Mouse (Mus musculus) forebrain, embryonic 10.5 days (tissue): ENCODE data around the gene Kcnj10. TPM values are rescaled to one million over a fixed set of nuclear protein-coding genes. Genes with fewer than 3 reads are reported as not detected.

Experiments used
- DNase-seq: peaks from one replicate; pipeline ENCODE4 v3.0.0-alpha.2; 2017; ENCODE audit warnings: low spot score; ENCODE audit errors: extremely low spot score
- H3K27ac ChIP-seq: fragments of 300-500 bp; sonication (generic); 2 replicates; pipeline ENCODE4 v1.5.1; 2016; ENCODE audit warnings: mild to moderate bottlenecking
- H3K27me3 ChIP-seq: fragments of 300-500 bp; sonication (generic); 2 replicates; pipeline ENCODE4 v1.6.1; 2016; ENCODE audit warnings: mild to moderate bottlenecking; ENCODE audit not compliant: poor library complexity, severe bottlenecking
- H3K36me3 ChIP-seq: fragments of 300-500 bp; sonication (generic); replicated peaks from 2 replicates; pipeline ENCODE4 v1.6.1; 2016; ENCODE audit warnings: mild to moderate bottlenecking, moderate library complexity
- H3K4me1 ChIP-seq: fragments of 300-500 bp; sonication (generic); 2 replicates; pipeline ENCODE4 v1.6.1; 2016
- H3K4me3 ChIP-seq: fragments of 300-500 bp; sonication (generic); 2 replicates; pipeline ENCODE4 v1.5.1; 2016; ENCODE audit warnings: mild to moderate bottlenecking, moderate library complexity
- H3K9me3 ChIP-seq: fragments of 300-500 bp; sonication (generic); 2 replicates; pipeline ENCODE4 v1.6.1; 2016; ENCODE audit warnings: mild to moderate bottlenecking, moderate library complexity
- WGBS: fragments of 180-500 bp; shearing (Covaris S2); methylation state at CpG from one replicate; pipeline ENCODE4 v1.1.7; 2016; 5-methylcytosine and 5-hydroxymethylcytosine counted together
- polyA plus RNA-seq: library from polyadenylated mRNA; unstranded; fragments of >200 nt; fragmentation: Nextera tagmentation; extraction: Ambion mirVana; gene quantifications from 2 replicates; pipeline ENCODE4 v1.2.1, GENCODE M21; 2016

The Kcnj10 gene
- polyA plus RNA-seq, 1 experiment from 2014 or later: 0.47 TPM

DNA sequence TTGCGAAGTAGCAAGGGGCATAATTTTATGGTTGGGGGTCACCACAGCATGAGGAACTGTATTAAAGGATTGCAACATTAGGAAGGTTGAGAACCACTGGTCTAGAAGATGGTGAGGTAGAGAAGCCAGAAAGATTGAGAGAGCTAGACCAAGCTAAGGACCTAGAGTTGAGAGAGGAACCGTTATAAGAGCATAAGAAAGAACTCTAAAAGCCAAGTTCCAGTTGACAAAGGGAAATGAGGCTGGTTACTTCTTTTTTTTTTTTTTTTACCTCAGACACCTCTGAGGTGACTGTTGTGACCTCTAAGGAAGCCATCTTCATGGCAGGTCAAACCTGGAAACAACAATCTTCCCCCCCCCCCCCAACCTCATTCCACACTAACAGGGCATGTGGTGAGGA lies 35.9 kb upstream of the Kcnj10 start:
- H3K4me1 ChIP-seq: peaks cover 69% of the 10 kb centered on the region

DNA sequence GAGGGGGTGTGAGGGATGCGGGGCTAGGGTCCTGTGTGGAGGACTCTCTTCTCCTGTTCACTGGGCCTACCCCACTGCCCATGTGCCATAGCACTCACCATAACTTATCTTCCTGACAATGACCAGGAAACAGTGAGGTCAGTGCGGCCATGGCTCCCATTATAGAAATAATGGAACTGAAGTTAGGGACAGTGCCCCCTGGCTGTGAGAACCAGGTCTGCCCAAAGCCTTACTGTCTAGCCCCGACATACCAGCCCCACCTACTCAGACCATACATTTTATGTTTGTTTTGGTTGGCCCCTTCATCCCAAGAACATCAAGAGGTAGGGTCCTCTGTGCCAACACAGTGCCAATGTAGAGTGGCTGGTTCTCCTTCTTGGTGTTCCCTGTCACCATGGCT lies 35.4 kb upstream of the Kcnj10 start:
- no peaks in the 10 kb centered on the region for H3K36me3 ChIP-seq
- no peak for DNase-seq
- H3K4me3 ChIP-seq: no peak overlapping the region
- H3K4me1 ChIP-seq: peaks cover 69% of the 10 kb centered on the region
- no peaks in the 10 kb centered on the region for H3K9me3 ChIP-seq
- H3K27ac ChIP-seq: no peak overlapping the region
- 84% methylated on average over 3 of the region's 3 CpGs for WGBS
- H3K27me3 ChIP-seq: peaks cover 16% of the 10 kb centered on the region; the same call in 1 of the 2 replicates

More for the DNA sequence above, 35.9 kb upstream of the Kcnj10 start:
- H3K36me3 ChIP-seq: no peaks in the 10 kb centered on the region
- 96% methylated on average over 2 of the region's 2 CpGs for WGBS
- no peak overlapping the region for H3K27ac ChIP-seq
- H3K27me3 ChIP-seq: peaks cover 16% of the 10 kb centered on the region; the same call in 1 of the 2 replicates
- no peaks in the 10 kb centered on the region for H3K9me3 ChIP-seq
- no peak for DNase-seq
- no peak overlapping the region for H3K4me3 ChIP-seq

DNA sequence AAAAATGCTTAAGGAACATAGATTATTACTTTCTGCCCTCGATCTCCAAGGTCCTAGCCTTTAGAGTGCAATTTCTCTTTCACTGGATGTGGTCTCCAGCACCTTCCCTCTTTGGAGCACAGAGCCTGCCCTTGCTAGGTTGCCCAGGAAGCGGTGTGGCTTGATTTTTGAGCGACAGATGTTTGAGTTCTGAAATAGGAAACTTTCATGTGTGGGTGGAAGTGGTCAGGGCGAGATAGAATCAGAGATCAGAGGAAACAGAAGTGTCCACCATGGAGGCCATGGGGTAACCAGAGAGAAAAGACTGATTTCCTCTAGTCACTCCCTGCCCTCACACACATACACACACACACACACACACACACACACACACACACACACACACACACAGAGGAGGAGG lies 34.8 kb upstream of the Kcnj10 start:
- 90% methylated on average over 4 of the region's 4 CpGs for WGBS
- peaks cover 69% of the 10 kb centered on the region for H3K4me1 ChIP-seq

DNA sequence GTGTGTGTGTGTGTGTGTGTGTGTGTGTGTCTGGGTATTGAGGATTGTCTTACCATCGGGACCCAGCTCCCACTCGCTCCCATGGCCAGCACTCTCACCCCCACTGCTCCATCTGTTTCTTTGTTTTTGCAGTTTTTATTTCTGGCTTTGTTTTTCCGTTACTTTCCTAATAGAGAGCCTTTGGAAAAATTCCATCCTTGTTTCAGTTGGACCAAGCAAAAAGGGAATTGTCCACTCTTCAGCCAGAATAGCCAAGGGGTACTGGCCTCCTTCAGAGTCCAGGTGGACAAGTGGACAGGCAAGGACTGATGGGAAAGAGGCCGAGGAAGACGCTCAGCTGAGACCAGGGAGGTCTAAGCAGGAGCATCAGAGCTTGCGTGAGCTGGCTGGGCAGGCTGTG lies 34.1 kb upstream of the Kcnj10 start:
- H3K36me3 ChIP-seq: no peaks in the 10 kb centered on the region
- H3K27me3 ChIP-seq: peaks cover 15% of the 10 kb centered on the region
- H3K9me3 ChIP-seq: no peaks in the 10 kb centered on the region
- H3K4me1 ChIP-seq: peaks cover 69% of the 10 kb centered on the region
- peak overlapping the region; percentile 73 for H3K27ac ChIP-seq
- no peak for DNase-seq
- WGBS: 76% methylated on average over 6 of the region's 6 CpGs
- H3K4me3 ChIP-seq: no peak overlapping the region

More for the DNA sequence above, 34.8 kb upstream of the Kcnj10 start:
- Histone ChIP-seq H3K9me3 (no peaks in the 10 kb centered on the region), H3K36me3 (no peaks in the 10 kb centered on the region), H3K27me3 (peaks cover 16% of the 10 kb centered on the region), H3K4me3 (no peak overlapping the region), H3K27ac (0 out of 2 replicates have a peak overlapping the region, but pooled peaks have one; percentile 73)
- DNase-seq: no peak

DNA sequence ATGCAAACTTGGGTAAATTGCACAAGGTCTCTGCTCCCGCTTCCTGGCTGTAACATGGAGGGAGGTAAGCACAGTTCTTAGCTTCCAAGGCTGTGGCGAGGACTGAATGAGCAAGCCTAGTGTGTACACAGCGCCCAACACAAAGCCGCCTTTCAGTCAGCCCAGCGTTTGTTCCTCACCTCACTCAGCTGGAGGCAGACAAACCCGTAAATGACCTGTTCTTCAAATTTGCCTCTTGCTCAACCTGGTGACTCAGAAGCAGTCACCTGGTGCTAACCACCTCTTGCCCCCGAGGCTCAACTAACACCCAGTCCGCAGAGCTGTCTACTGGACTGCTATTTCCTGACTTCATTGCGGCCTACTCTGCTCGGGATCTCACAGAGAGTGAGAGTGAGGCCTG lies 33.1 kb upstream of the Kcnj10 start:
- peak overlapping the region; percentile 94 for H3K27ac ChIP-seq

DNA sequence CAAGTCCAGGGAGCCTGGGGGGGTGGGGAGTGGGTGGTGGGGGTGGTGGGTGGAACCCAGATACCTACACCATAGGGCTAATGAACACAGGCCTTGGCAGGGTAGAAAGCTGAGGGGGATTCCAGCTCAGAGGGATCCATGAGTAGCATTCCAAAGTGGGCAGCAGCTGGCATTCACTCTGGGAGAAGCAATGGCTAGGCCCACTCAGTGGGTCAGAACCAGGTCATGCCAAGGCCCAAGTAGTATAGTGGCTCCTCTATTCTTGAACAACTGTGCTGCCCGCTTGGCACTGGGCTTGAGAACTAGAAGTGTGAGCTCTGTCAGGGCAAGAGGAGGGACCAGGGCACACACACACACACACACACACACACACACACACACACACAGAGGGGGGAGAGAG lies 32.6 kb upstream of the Kcnj10 start:
- no peak for DNase-seq
- no peak overlapping the region for H3K4me3 ChIP-seq
- peak overlapping the region; percentile 94 for H3K27ac ChIP-seq
- H3K27me3 ChIP-seq: peaks cover 19% of the 10 kb centered on the region
- WGBS: 90% methylated on average over 1 of the region's 1 CpGs
- H3K9me3 ChIP-seq: no peaks in the 10 kb centered on the region
- peaks cover 67% of the 10 kb centered on the region for H3K4me1 ChIP-seq
- no peaks in the 10 kb centered on the region for H3K36me3 ChIP-seq

More for the DNA sequence above, 33.1 kb upstream of the Kcnj10 start:
- WGBS: 66% methylated on average over 10 of the region's 10 CpGs
- DNase-seq: no peak
- Histone ChIP-seq H3K4me1 (peaks cover 67% of the 10 kb centered on the region), H3K27me3 (peaks cover 15% of the 10 kb centered on the region), H3K36me3 (no peaks in the 10 kb centered on the region), H3K9me3 (no peaks in the 10 kb centered on the region), H3K4me3 (no peak overlapping the region)

DNA sequence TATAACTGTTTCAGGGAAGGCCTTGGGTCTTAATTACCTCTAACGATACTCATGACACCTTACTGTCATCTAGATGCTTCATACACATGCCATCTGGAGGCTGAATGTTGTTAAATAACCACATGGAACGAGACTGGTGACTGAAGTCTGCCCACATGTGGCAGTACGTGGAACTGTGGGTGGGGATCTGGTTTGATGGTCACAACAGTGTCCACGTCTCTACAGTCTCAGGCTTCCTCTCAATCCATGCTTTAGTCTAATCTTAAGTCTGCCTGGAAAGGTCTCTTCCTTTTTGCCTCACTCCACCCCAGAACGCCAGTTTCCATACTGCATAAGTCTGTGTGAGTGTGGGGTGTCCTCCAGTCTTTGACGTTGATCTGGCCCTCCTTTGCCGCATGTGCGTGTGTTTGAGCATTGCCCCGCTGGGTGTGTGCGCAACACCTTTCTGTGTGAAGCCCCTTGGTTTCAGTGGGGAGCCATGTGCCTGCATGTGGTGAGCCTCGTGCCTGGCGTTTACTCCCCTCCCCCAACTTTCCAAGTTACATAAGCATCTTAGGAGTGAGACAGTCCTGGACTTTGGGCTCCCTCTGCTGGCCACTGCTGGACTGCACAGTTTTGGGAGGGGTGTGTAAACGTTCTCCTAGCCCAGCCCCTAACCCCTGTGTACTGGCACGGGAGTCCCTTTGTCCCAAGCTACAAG lies 31.2 kb upstream of the Kcnj10 start:
- 5% methylated on average over 14 of the region's 14 CpGs for WGBS

DNA sequence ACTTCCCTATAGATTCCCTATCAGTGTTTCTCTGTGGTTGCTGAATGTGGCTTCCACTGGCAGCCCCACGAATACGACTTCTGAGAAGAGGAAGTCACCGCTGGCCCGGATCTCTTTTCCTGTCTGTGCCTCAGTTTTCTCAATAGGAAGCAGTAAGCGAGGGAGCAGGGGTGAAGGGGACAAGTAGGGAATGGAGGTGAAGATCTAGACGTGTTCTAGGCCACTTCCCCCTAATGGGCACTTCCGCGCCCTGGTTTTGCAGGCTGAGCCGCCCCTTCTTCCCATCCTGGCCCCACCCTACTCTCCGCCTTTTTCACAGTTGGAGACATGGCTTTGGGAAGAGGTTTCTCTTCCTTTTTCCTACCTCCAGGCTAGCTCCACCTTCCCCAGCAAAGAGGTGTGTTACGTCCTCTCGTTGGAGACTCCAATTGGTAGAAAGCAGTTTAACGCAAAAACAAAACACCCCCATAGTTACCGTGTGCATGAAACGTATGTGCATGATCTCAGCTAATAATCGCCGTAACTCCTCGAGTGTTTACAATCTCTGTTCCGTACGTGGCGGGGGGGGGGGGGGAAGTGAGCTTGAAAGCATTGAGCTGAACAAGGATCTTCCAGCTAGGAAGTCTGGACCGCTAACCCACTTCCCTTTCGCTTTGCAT lies 29.6 kb upstream of the Kcnj10 start:
- peaks cover 71% of the 10 kb centered on the region for H3K4me1 ChIP-seq
- peaks cover 23% of the 10 kb centered on the region for H3K27me3 ChIP-seq
- WGBS: 7% methylated on average over 23 of the region's 23 CpGs
- DNase-seq: no peak
- H3K36me3 ChIP-seq: peaks cover 8% of the 10 kb centered on the region
- no peaks in the 10 kb centered on the region for H3K9me3 ChIP-seq
- peak overlapping the region; percentile 78 for H3K4me3 ChIP-seq
- peak overlapping the region; percentile 91 for H3K27ac ChIP-seq

More for the DNA sequence above, 31.2 kb upstream of the Kcnj10 start:
- peaks cover 23% of the 10 kb centered on the region for H3K27me3 ChIP-seq
- DNase-seq: peak; percentile 95
- no peaks in the 10 kb centered on the region for H3K36me3 ChIP-seq
- H3K9me3 ChIP-seq: no peaks in the 10 kb centered on the region
- peak overlapping the region; percentile 94 for H3K27ac ChIP-seq
- peak overlapping the region; percentile 47 for H3K4me3 ChIP-seq
- peaks cover 71% of the 10 kb centered on the region for H3K4me1 ChIP-seq

DNA sequence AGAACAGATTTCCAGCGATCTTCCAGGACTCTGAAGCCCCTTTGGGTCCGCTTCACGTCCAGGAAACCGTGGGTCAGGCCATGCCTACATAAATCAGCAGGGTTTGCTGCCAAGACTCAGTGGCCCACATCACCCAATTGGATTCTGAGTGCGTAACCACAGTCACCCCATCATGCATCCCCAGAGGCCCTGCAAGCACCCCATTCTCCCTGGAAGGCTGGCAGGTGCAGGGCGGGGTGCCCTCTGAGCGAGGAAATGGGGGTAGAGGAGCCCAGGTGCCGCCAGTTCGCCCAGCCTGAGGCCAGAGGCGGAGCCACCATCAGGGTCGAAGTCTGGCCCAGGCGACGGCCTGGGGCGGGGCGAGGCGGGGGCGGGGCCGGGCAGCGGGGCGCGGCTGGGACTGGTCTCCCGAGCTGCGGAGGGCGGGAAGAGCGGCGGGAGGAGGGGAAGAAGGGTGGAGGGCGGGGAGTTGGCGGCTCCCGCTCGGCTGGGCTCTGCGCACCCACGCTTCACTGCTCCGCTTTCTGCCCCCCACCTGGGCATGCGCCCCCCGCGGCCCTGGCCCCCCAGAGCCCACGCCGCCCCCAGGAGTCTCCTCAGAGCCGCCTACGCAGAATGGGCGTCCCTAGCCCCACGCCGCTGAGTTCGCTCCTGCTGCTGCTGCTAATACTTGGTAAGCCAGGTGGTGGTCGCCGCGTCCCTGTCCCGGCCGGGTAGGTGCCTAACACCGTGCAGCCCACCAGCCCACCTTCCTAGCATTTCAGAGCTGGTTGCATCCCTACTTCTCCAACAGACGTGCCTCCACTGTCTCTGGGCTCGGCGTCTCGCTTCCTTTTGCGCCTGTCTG lies 28.9 kb upstream of the Kcnj10 start:
- peaks cover 15% of the 10 kb centered on the region for H3K36me3 ChIP-seq
- H3K4me1 ChIP-seq: peaks cover 74% of the 10 kb centered on the region
- peaks cover 24% of the 10 kb centered on the region for H3K27me3 ChIP-seq
- no peaks in the 10 kb centered on the region for H3K9me3 ChIP-seq
- whole genome bisulfite sequencing: under 1% methylated on average over 44 of the region's 55 CpGs
- H3K27ac ChIP-seq: peak overlapping the region; percentile 91
- peak; percentile 88 for DNase-seq
- peak overlapping the region; percentile 78 for H3K4me3 ChIP-seq

DNA sequence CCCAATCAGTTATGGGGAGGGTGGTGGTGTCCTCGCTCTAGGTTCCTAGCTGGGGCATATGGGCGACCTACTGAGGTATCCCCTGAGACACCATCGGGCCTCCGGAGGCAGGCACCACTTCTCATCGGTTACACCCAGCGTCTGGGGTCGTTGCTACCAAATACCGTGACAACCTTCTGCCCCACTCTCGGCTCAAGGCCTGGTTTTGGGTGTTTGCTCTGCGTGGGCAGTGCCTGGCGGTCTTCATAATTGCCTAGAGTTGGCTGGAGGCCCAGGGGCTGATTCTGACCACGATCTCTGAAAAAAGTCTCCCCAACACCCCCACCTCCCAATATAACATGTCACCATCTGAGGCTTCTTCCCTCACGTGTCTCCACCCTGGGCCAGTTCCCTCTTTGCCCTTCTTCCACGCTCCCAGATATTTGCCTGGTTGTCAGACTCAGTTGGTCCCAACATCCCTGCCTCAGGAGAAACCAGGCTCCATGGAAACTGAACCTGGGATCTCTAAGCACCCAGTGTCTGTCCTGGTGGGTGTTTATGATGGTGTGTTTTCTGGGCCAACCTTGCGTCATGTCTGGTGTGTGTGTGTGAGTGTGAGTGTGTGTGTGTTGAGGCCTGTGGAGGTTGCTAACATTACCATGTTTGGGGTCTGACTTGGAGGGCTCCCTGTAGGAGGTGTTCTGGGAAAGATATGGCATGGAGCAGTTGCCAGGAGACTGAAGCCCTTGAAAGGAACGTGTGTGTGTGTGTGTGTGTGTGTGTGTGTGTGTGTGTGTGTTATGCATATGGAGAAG lies 28.0 kb upstream of the Kcnj10 start:
- Histone ChIP-seq H3K27me3 (peaks cover 32% of the 10 kb centered on the region), H3K4me3 (peak overlapping the region; percentile 78), H3K36me3 (peaks cover 24% of the 10 kb centered on the region), H3K4me1 (peaks cover 77% of the 10 kb centered on the region), H3K9me3 (no peaks in the 10 kb centered on the region), H3K27ac (peak overlapping the region; percentile 91)
- no peak for DNase-seq
- WGBS: 22% methylated on average over 16 of the region's 16 CpGs

DNA sequence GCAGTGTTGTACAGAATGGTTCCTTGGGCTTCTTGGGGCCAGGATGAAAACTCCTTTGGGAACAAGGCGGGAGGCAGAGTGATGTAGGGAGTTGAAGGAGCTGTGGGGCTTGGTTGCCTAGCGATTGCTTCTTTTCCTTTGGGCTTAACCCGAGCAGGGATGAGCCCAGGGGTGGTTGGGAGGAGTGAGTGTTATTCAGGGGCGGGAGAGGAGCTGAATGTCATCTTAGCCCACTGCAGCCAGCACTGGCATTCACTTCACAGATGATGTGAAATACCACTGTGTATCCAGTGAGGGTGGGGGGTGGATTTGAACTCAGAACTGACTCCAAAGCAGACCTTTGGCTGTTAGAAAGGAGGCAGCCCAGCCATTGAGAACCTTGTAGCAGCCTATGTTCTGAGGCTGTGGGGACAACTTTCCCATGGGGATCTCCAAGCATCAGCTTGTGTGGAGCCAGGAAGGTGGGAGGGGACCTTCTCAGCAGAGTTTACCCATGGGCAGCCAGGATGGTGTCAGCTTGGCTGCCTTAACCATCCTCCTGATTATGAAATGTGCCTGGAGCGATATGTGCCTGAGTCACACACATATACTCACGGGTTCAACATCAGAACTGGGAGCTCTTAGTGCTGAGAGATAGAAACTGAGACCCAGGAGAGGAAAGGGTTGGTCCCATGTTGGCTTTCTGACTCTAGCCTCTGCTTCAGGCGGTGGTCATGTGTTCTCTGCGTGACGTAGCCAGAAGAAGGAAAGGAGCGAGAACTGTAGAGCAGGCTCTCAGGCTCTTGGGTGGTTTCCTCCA lies 27.2 kb upstream of the Kcnj10 start:
- 70% methylated on average over 10 of the region's 10 CpGs for WGBS
- no peaks in the 10 kb centered on the region for H3K9me3 ChIP-seq
- H3K4me3 ChIP-seq: peak overlapping the region; percentile 78
- H3K27ac ChIP-seq: peak overlapping the region; percentile 91; the same call in 1 of the 2 replicates
- peaks cover 80% of the 10 kb centered on the region for H3K4me1 ChIP-seq
- peaks cover 41% of the 10 kb centered on the region for H3K27me3 ChIP-seq
- peaks cover 32% of the 10 kb centered on the region for H3K36me3 ChIP-seq
- DNase-seq: no peak
